Mouse (Mus musculus) induced T-regulatory cell, adult 2 months (primary cell): ENCODE measurements at regions not wholly inside any gene's neighbourhood (a gene's known extent, or its start where the extent isn't known, plus 50 kb on each side); places are given as distances from the start of the nearest gene placed in this dataset.

Experiments
- DNase-seq: peaks from one replicate; pipeline ENCODE4 v3.0.0-alpha.2; 2012; ENCODE audit warnings: low read depth

DNA sequence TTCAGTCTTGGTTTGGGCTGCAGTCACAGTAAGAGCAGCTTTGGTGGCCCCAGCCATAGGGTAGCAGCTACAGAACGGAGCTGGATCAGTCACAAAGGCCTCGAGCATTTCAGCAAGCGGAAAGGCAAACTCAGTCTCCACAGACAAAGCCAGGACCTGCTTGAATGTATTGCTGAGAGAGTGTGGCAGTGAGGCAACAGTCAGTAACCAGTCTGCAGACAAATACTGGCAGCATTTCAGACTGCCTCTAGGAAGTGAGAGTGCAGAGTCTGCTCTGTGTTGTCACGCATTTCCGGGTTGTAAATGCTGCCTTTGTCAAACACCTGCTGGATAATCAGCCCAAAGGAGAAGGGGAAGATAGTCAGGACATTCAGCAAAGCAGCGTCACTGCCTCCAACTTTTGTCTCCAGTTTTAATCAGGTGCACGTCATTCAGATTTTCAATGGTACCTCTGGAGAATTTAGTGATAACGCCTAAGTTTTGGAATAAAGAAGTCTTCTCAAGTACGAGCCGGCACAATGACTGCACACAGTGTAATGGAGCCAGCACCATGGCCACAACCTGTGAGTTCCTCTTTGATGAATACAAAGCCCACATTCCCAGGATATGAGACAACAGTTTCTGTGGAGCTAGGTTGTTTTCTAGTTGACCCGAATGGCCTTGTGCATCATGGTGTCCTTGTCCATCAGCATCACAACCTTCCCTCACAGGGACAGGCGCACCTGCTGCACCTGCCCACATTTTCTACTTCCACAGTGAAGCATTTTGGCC lies 224.3 kb upstream of the Tmem161b start:
- no peak for DNase-seq

DNA sequence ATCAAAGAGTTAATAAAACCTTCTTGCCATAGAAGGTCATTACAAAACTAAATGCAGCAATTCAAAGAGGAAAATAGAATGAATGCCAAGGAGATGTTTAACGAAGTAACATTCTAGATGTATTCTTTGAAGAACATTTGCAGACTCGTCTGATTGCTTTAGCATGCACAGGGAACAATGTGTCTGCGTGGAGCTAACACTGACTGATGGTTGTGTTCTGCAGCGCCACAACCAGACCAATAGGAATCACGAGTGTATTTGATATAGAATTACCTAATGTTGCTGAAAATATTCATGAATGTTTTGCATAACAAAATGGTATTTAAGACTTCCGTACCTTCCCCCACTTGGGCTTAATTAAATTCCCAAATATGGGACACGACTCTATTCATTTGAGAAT lies 200.3 kb upstream of the Tmem161b start:
- DNase-seq, result no peak

DNA sequence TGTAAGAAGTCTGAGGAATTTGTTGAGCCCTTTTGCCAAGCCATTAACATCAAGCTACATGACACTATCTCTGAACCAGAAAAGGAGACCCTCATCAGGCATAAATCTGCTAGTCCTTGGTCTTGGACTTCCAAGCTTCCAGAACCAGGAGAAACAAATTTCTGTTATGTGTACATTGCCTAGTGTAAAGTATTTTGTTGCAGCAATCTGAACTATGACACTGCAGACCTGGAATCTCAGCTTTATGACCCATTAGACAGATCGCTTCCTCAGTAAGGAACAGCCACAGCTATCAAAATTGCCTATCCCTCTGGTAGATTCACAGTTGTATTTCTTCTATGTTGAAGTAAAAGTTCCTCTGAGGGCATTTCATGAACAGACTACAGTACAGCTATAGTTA lies 199.1 kb upstream of the Tmem161b start:
- DNase-seq, result no peak

DNA sequence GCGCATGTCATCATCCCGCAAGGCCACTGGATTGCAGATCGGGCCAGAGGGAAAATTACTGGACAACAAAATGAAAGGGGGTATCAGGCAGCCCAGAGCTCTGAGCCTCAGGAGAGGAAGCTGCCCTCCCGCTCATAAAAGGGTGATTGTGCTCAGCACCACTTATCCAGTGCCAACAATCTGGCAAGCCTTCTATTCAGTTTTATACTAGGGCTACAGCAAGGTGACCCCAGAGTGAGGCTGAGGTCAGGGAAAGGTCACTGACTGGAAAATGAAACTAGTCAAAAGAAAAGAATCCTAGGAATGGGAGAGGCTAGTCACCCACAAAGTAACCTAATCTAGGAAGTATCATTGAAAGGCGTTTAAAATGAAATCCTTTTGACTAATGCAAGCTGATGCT lies 198.5 kb upstream of the Tmem161b start:
- no peak for DNase-seq

DNA sequence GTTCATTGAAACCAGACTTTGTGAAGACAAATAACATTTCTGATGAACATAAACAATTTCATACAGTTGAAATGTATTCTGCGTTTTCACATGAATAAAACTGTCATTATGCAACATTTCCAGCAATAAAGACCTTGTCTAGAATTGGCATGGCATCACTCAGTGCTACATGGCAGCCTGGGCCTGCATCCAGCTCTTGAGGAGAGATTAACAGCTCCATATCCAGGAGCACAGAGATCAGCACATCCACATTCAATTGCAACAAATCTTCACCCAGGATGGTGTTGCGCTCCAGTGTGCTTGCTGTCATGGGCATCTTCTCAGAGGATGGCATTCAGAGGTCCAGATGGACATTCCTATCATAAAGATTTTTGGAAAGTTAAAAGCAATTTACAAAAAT lies 196.7 kb upstream of the Tmem161b start:
- DNase-seq, result no peak

DNA sequence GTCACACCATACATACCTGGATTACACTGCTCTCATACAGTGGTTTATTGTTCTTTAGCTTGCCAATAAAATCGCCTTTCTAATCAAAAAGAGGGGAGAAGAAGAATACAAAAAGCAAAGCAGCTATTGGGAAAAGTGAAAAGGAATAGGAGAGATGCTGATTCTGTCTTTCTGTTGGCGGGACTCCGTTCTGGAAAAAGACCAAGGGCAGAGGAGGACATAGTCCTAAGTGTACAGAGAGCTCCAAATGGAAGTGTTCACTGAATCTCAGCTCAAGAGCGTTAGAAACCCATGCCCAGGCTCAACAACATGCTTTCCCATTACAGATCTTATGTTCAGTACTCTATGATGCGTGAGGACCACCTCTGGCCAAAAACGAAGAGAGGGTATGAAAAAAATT lies 174.4 kb upstream of the Tmem161b start:
- DNase-seq, result no peak

DNA sequence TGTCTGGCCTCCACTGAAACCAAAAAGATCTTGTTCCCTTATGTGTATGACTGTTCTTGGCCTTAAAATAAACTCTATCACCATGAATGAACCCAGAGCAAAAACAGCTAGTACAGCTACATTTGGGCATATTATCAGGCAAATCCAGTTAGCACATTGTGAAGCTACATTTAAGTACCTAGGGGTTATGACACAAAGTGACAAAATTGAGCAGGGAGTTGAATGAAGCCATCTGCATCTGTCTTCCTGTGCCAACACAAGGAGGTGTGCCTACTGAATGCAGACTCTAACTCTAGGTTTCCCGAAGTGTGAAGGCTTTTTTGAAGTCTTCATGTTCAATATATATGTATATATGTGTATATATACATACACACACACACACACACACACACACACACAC lies 169.9 kb upstream of the Tmem161b start:
- DNase-seq, result no peak

DNA sequence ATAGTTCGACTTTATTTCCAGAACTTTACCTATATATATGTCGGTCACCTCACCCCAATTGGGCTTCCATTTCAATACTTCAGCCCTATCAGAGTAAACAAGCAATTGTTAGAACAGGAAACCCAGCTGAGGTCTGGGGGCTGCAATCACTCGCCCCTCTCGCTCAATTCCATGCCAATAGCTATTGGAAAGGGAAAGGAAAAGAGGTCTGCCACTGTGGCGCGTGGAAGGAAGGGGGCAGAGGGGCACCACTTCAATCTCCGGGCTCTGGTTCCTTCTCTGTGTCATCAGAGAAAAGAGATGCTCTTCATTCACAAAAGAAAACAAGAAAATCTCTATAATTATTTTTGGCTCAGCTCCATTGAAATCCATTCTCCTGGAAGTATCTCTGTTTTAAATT lies 167.1 kb upstream of the Tmem161b start:
- no peak for DNase-seq

DNA sequence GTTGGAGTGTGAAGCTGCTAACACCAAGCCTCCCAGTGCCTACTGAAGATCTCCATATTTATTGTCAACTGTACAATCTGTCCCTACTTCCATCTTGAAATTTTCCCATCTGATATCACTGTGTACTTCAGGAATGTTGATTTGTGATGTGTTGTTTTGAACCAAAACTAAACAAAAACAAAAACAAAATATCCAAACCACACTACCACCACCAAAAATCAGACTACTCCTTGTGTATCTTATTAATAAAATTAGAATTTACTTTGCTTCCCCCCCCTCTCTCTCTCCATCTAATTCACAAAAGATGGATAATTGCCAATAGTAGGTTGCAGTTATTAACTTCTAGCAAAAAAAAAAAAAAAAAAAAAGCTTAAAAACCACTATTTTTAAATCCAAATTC lies 166.5 kb upstream of the Tmem161b start:
- no peak for DNase-seq

DNA sequence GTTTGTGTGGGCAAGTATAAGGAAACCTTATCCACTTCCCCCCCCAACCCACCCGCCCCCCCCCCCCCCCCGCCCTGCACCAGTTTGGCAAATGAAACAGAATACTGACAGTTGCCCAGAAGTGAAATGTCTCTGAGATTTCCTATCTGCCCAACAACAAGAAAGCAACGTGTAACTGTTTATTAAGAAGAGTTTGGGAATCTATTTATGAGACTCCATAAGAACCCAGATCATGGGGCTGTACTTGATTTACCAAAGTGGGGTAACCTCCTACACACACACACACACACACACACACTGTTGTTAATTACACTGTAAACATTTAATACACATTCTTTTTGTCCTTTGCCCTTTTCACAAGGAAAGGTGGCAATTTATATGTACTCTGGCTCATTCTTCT lies 165.6 kb upstream of the Tmem161b start:
- DNase-seq, result no peak

DNA sequence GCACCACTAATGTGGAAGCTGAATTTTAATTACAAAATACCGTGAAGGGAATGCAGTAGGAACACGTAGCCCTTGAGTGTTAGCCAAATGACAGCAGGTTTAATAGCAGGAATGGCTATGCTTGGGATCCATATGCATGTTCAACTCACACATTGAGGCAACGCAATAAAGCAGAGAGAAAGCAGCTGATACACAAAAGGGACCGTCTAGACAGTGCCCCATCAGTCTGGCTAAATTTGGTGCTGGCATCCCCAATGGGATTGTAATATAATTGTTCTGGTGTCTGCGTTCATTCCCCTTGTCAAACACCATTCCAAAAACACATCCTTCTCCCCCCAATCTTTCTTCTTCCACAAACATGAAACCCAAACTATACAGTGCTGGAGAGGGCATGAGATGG lies 165.1 kb upstream of the Tmem161b start:
- no peak for DNase-seq

DNA sequence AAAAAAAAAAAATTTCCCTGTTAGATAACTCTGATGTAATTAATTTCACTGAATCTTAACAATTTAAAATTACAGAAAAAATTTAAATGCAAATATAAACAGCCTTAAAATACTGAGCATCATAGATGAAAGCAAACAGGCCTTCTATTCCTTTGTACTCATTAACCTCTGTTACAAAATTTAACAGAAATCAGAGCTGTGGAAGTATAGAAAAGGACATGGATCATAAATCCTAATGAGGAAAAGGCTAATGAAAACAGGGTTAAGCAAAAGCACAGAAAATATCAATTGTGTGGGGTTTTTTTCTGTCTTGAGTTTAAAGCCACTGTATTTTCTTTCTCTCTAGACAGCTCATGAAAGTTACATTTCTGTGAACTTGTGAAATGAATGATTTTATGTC lies 164.6 kb upstream of the Tmem161b start:
- DNase-seq, result no peak

DNA sequence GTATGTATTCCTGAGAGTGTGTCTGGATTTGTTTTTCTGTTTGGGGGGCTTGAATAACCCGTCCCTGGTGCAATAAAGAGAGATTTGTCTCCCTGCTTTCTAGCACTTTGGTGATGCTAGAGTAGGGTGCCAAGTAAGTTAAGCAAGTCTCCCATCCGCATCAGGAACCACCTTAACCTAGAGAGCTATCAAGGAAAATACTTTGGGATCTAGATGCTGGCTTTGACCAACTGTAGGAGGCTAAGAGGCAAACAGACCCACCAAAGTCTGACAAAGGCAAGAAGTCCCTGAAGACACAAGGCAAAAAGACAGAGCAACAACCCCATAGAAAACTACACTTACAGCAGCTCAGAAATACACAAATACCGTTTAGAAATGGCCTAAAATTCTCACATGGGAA lies 163.8 kb upstream of the Tmem161b start:
- DNase-seq, result no peak

DNA sequence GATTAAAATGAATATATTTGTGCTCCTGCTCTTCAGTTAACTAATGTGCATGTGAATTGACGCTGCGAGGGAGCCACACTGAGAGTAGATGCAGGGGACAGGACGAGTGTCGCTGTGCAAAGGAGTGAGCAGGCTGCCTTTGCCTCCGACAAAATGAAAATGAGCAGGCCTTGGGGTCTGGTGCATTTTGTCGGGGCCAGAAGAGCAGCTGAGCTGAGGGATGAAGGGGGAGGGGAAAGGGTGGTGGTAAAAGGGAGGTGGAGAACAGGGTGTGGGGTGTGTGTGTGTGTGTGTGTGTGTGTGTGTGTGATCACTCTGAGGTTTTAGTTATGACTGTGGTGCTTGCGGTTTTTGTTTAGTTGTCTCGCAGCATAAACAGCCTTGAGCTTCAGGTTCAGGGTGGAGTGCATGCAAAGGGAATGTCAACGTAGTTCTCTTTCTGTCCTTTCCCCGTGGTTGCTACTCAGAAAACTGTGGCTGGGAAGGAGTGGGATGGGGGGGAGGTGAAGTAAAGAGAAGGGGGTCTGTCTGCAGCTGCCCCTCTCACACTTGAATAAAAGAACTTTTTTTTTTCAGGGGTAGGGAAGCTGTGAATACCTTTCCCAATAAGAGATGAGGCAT lies 163.0 kb upstream of the Tmem161b start:
- DNase-seq, result no peak

DNA sequence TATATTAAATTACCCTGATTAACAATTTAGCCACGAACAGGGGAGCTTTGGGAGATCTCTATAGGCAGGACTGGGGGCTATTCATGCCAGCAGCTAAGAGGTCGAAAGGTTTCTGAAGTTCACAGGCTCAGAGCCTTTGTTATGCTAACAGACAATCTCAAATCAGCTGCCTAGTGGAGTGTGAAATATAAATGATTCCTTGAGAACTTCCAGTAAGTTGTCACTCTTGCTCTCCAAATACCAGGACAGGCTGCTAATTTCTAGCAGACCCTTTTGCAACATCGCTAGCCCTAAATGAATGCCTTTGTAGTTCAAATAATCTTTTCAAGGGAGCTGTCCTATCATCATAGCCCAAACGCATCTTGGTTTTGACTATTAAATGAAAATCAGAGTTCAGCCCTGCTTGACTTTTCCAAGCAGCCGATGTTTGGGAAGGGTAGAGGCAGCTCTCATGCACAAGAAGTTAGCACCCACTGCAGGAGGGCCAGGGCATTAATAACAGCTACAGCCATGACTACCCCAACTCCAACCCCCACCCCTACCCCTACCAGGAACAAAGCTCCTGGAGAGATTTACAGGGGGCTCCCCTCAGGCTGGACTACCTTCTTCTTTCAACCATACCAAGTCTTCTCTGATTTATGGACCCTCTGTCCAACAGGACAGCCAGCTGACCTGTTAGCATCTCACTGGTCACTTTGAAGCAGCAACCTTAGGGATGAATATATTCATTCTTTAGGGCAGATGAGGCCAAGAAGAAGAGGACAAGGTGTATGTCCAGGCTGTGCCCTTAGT lies 162.2 kb upstream of the Tmem161b start:
- no peak for DNase-seq

DNA sequence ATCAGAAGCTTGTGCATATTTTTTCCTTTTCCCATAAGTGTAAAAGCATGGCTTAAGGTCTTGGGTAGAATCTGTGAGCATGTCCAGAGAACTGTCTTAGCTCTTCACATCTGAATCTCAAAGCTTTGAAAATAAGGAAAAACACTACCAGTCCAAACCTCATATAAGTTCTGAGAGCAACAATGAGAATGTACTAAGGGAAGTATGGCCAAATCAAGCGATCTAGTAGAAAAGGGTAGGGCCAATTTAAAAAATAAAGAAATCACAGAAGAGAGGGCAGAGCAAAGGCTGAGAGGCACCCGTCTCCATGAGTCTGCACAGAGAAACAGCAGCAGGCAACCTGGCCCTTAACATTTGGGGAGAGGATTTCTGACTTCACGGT lies 161.7 kb upstream of the Tmem161b start:
- no peak for DNase-seq

DNA sequence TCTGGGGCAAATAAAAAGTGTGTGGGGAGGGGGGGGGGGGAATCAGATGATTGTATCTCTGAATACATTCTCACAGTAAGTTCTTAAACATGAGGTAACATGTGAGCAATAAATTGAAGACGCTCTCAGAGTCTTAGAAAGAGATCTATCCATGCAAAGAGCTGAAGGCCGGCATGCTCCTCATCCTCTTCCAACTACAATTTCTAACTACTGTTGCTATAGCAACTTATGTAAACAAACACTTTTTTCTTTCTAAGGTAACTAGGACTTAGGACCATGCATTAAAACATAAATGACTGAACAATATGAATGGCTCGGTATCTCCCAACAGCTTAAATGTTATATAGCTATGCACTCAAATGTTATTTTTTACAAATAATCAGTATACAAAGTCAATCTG lies 161.2 kb upstream of the Tmem161b start:
- no peak for DNase-seq

DNA sequence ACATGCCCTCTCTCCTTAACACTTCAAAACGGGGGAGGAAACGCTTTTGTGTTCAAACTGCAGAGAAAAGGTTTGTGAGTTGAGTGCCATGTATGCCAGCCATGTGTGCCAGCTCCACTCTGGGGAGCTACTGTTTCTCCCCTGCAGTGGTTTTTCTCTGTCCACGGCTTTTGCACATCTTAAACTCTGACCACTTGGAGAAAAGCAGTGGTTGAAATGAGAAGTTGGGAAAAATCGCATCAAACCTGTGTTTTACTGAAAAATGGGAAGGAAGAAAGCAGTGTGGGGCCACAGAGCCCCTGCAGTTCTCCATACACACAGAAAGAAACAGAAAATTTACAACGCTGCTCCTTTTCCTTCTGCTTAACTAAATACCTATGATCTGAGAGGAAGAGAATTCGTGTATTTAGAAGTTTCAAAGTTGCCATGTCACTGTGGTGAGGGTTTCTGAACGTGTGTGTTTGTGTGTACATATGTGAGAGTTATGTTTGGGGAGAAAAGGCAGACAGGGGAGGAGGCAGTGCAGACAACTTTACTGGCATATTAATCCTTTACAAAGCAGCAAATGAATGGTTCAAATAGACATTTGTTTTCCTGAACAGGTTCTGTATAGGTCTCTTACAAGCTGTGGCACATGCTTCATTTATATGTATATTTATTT lies 160.1 kb upstream of the Tmem161b start:
- DNase-seq, result no peak

DNA sequence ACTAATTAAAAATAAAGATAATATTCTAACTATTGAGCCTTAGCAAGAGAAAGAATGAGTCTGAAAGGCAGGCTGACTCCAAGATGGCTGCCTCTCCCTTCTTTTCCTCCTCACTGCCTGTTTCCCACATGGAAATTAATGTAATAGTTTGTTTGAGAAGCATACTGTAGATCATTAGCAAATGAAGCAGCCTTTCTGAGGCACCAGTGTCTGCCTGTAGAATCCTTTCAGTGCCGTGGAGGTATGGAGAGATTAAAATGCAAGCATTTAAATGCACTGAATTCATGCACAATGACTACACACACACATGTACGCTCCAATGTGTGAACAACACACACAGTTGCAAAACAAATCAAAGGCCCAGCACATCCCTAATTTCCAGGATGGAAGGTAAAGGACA lies 159.5 kb upstream of the Tmem161b start:
- no peak for DNase-seq

DNA sequence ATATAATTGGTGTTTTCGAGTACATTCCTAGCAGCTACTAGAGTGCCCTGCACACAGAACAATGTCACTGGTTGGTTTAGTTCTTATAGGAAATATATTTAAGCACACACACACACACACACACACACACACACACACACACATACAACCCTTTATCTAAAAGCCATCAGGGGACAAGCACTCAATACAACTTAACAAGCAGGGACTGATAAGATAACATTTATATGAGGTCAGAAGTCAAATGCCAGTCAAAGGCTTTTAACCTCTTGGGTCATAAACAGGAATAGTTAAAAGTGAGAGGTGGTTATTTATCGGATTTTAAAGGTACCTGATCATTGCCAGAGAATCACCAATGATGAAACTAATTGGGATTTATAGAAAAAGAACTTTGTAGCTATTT lies 158.7 kb upstream of the Tmem161b start:
- no peak for DNase-seq

DNA sequence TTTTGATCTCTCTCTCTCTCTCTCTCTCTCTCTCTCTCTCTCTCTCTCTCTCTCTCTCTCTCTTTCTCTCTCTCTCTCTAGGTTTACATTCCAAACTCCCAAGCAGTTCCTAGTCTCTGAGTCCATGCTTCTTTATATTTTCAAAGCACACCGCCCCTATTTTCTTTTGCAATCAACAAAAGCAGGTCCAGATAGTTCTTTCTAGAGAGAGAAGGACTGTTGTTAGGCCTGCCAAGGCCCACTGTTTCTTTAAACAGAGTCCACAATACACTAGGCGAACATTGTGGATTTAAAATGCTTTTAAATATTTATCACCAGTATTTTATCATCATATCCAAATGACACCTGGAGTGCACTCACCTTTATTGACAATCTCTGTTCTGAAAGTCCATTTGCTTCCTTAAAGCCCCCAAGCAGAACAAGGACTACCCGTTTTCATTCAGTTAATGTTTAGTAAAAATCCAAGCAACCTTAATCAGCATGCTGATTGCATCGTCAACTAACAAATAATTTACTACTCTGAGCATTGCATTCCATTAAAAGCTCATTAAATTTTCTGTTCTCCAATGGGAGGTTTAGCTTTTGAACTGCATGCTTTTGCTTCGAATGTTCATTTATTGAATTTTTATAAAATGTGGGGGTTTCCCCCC lies 157.7 kb upstream of the Tmem161b start:
- no peak for DNase-seq

DNA sequence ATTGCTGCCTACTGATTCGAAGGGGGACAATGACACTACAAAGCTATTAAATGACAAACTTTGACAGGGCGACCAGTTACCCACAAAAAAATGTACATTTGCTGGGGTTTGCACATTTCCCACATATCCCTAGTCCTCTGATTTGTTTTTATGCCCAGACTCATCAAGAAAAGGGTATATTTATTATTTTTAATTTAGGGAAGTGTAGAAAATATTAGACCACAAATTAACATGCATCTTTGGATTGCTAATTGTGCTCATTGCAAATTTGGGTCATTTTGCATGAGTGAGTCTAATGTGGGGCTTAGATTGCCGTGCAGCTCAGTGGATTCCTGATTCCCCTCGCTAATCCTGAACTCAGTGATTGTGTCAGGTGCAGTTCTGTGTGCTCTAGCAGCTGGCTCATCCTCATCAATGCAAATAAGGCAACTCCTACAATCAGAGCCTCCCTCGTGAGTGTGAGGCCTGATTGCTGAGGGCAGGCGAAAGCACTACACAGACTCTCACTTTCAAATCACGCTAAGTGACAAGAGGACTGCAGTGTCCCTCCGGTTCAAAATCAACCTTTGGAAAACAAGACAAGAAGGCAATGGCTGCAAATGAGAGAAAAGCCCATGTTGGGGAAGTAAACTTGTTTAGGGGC lies 156.7 kb upstream of the Tmem161b start:
- no peak for DNase-seq
